Mouse (Mus musculus): Measurements from ENCODE around the gene Zbed4. TPM values are rescaled to one million over a fixed set of nuclear protein-coding genes. Genes with fewer than 3 reads are reported as not detected.
"Not testable (repeated sequence)": the region's sequence is repeated elsewhere in the genome, so short reads cannot be mapped to it uniquely, and the experiment has no call there.

The Zbed4 gene
- polyA plus RNA-seq, 1 experiment from 2014 or later, result 14.2 TPM

DNA sequence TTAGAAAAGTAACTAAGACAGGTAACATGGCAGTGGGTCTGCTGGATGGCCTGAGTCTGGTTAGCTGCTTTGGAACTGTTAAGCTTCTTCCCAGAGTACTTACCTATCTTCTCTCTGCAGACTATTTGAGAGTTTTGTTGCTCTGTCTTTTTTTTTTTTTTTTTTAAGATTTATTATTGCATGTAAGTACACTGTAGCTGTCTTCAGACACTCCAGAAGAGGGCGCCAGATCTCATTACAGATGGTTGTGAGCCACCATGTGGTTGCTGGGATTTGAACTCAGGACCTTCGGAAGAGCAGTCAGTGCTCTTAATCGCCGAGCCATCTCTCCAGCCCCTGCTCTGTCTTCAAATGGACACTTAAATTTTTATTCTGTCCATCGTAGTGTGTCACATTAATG is 23.2 kb downstream of the Zbed4 start:
- H3K4me2 ChIP-seq (ENCODE audit: low read length); H3K9me3 ChIP-seq (replicated peaks; ENCODE audit: control insufficient read depth, low read length, poor library complexity, severe bottlenecking); H3K9ac ChIP-seq (ENCODE audit: low read depth, low read length); ATAC-seq; H3K27me3 ChIP-seq (ENCODE audit: control insufficient read depth, insufficient read depth, low read depth, low read length); H3K4me3 ChIP-seq (ENCODE audit: low read depth, low read length); H3K27ac ChIP-seq (ENCODE audit: low read length); H3K4me1 ChIP-seq (ENCODE audit: control insufficient read depth, insufficient read depth, low read length): not testable (repeated sequence)
- 94% methylated on average over 5 of the region's 5 CpGs for whole genome bisulfite sequencing
- H3K36me3 ChIP-seq (ENCODE audit: control insufficient read depth, insufficient read depth, low read length), result peaks cover 15% of the 10 kb centered on the region

GRCm38 (mm10) chr15:88792140-88792850 is 40.8 kb downstream of the Zbed4 start:
- Histone ChIP-seq H3K9ac (ENCODE audit: low read depth, low read length) (no peak overlapping the region), H3K4me2 (ENCODE audit: low read length) (no peak overlapping the region), H3K4me1 (ENCODE audit: control insufficient read depth, insufficient read depth, low read length) (no peaks in the 10 kb centered on the region), H3K9me3 (replicated peaks; ENCODE audit: control insufficient read depth, low read length, poor library complexity, severe bottlenecking) (no peaks in the 10 kb centered on the region), H3K4me3 (ENCODE audit: low read depth, low read length) (no peak overlapping the region), H3K36me3 (ENCODE audit: control insufficient read depth, insufficient read depth, low read length) (peaks cover 2% of the 10 kb centered on the region; the same call in 1 of the 2 replicates), H3K27ac (ENCODE audit: low read length) (no peak overlapping the region), H3K27me3 (ENCODE audit: control insufficient read depth, insufficient read depth, low read depth, low read length) (no peaks in the 10 kb centered on the region)
- WGBS, result 87% methylated on average over 4 of the region's 4 CpGs
- no peak for ATAC-seq

GRCm38 (mm10) chr15:88794729-88795128 is 43.3 kb downstream of the Zbed4 start:
- ATAC-seq; H3K4me1 ChIP-seq (ENCODE audit: control insufficient read depth, insufficient read depth, low read length); H3K36me3 ChIP-seq (ENCODE audit: control insufficient read depth, insufficient read depth, low read length); H3K9me3 ChIP-seq (replicated peaks; ENCODE audit: control insufficient read depth, low read length, poor library complexity, severe bottlenecking); H3K4me2 ChIP-seq (ENCODE audit: low read length); H3K27ac ChIP-seq (ENCODE audit: low read length); H3K9ac ChIP-seq (ENCODE audit: low read depth, low read length); H3K4me3 ChIP-seq (ENCODE audit: low read depth, low read length); H3K27me3 ChIP-seq (ENCODE audit: control insufficient read depth, insufficient read depth, low read depth, low read length): not testable (repeated sequence)
- WGBS, result 89% methylated on average over 4 of the region's 5 CpGs

GRCm38 (mm10) chr15:88799950-88800371 is 48.5 kb downstream of the Zbed4 start:
- Histone ChIP-seq H3K4me1 (ENCODE audit: control insufficient read depth, insufficient read depth, low read length) (no peaks in the 10 kb centered on the region), H3K4me2 (ENCODE audit: low read length) (no peak overlapping the region), H3K4me3 (ENCODE audit: low read depth, low read length) (no peak overlapping the region), H3K9me3 (replicated peaks; ENCODE audit: control insufficient read depth, low read length, poor library complexity, severe bottlenecking) (no peaks in the 10 kb centered on the region), H3K27ac (ENCODE audit: low read length) (no peak overlapping the region), H3K9ac (ENCODE audit: low read depth, low read length) (no peak overlapping the region), H3K27me3 (ENCODE audit: control insufficient read depth, insufficient read depth, low read depth, low read length) (no peaks in the 10 kb centered on the region), H3K36me3 (ENCODE audit: control insufficient read depth, insufficient read depth, low read length) (peaks cover 2% of the 10 kb centered on the region; the same call in 1 of the 2 replicates)
- 90% methylated on average over 11 of the region's 11 CpGs for WGBS
- no peak for ATAC-seq

DNA sequence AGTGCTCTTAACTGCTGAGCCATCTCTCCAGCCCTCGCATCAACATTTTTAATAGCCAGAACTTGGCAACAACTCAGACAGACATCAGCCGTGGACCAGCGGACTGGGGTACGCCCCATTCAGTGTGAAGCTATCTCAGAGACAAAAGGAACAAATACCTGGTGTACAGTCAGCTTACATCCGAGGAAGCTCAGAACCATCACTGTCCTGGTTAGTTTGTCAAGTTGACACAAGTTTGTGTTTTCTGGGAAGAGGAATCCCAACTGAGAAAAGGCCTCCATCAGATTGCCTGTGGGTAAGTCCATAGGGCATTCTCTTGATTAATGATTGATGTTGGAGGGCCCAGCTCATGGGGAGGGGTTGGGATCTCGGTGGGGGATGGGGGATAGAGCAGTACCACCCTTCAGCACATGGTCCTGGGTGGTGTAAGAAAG is 49.5 kb downstream of the Zbed4 start:
- Histone ChIP-seq H3K36me3 (ENCODE audit: control insufficient read depth, insufficient read depth, low read length) (peaks cover 8% of the 10 kb centered on the region; the same call in 1 of the 2 replicates), H3K27me3 (ENCODE audit: control insufficient read depth, insufficient read depth, low read depth, low read length) (no peaks in the 10 kb centered on the region), H3K27ac (ENCODE audit: low read length) (no peak overlapping the region), H3K9ac (ENCODE audit: low read depth, low read length) (no peak overlapping the region), H3K4me2 (ENCODE audit: low read length) (no peak overlapping the region), H3K4me3 (ENCODE audit: low read depth, low read length) (no peak overlapping the region), H3K9me3 (replicated peaks; ENCODE audit: control insufficient read depth, low read length, poor library complexity, severe bottlenecking) (no peaks in the 10 kb centered on the region), H3K4me1 (ENCODE audit: control insufficient read depth, insufficient read depth, low read length) (no peaks in the 10 kb centered on the region)
- no peak for ATAC-seq
- WGBS, result 83% methylated on average over 6 of the region's 6 CpGs

DNA sequence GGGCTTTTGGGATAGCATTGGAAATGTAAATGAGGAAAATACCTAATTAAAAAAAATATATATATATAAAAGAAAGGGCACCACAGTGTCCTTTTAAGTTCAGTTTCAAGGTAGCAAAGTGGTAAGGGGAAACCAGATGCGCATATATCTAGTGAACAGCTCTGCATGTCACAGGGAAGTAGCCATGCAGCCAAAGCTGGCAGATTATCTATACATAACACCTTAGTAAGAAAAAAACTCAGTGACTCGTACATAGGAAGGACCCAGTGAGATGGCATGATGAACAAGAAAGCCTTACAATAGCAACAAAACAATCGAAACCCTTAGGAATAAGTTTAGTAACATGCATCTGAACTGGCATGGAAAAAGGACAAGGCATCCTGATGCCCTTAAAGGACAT is 50.4 kb downstream of the Zbed4 start:
- H3K4me1 ChIP-seq (ENCODE audit: control insufficient read depth, insufficient read depth, low read length), result no peaks in the 10 kb centered on the region
- H3K9ac ChIP-seq (ENCODE audit: low read depth, low read length), result no peak overlapping the region
- H3K4me3 ChIP-seq (ENCODE audit: low read depth, low read length), result no peak overlapping the region
- H3K27me3 ChIP-seq (ENCODE audit: control insufficient read depth, insufficient read depth, low read depth, low read length), result no peaks in the 10 kb centered on the region
- ATAC-seq, result no peak
- WGBS, result 95% methylated on average over 3 of the region's 3 CpGs
- peaks cover 13% of the 10 kb centered on the region; the same call in 1 of the 2 replicates for H3K36me3 ChIP-seq (ENCODE audit: control insufficient read depth, insufficient read depth, low read length)
- H3K4me2 ChIP-seq (ENCODE audit: low read length), result no peak overlapping the region
- H3K9me3 ChIP-seq (replicated peaks; ENCODE audit: control insufficient read depth, low read length, poor library complexity, severe bottlenecking), result no peaks in the 10 kb centered on the region
- H3K27ac ChIP-seq (ENCODE audit: low read length), result no peak overlapping the region

DNA sequence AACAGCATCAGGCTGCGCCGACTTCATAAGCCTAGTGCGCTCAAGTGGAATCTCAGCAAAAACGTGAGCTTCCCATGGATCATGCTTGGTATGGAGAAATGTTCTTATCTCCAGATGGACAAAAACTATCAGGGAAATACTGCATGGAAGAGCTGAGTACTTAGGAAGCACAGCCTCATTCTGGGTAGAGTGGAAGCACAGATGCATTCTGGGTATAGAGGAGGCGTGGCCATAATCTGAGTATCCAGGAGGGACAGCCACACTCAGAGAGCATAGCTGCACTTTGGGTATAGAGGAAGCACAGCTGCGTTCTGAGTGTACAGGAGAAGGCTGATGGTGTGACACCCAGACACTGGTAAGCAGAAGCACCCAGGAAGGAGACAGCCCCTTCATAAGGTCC is 50.9 kb downstream of the Zbed4 start:
- H3K4me1 ChIP-seq (ENCODE audit: control insufficient read depth, insufficient read depth, low read length), result no peaks in the 10 kb centered on the region
- WGBS, result 90% methylated on average over 6 of the region's 6 CpGs
- H3K4me3 ChIP-seq (ENCODE audit: low read depth, low read length), result no peak overlapping the region
- no peak overlapping the region for H3K9ac ChIP-seq (ENCODE audit: low read depth, low read length)
- peaks cover 13% of the 10 kb centered on the region; the same call in 1 of the 2 replicates for H3K36me3 ChIP-seq (ENCODE audit: control insufficient read depth, insufficient read depth, low read length)
- H3K27me3 ChIP-seq (ENCODE audit: control insufficient read depth, insufficient read depth, low read depth, low read length), result no peaks in the 10 kb centered on the region
- no peak overlapping the region for H3K27ac ChIP-seq (ENCODE audit: low read length)
- ATAC-seq, result no peak
- H3K4me2 ChIP-seq (ENCODE audit: low read length), result no peak overlapping the region
- H3K9me3 ChIP-seq (replicated peaks; ENCODE audit: control insufficient read depth, low read length, poor library complexity, severe bottlenecking), result no peaks in the 10 kb centered on the region

- no peaks in the 10 kb centered on the region for H3K27me3 ChIP-seq (ENCODE audit: control insufficient read depth, insufficient read depth, low read depth, low read length)
- H3K4me3 ChIP-seq (ENCODE audit: low read depth, low read length), result no peak overlapping the region
- no peak overlapping the region for H3K4me2 ChIP-seq (ENCODE audit: low read length)
- H3K9me3 ChIP-seq (replicated peaks; ENCODE audit: control insufficient read depth, low read length, poor library complexity, severe bottlenecking), result no peaks in the 10 kb centered on the region
- H3K36me3 ChIP-seq (ENCODE audit: control insufficient read depth, insufficient read depth, low read length), result peaks cover 14% of the 10 kb centered on the region; the same call in 1 of the 2 replicates
- H3K4me1 ChIP-seq (ENCODE audit: control insufficient read depth, insufficient read depth, low read length), result no peaks in the 10 kb centered on the region
- 89% methylated on average over 8 of the region's 8 CpGs for WGBS
- H3K9ac ChIP-seq (ENCODE audit: low read depth, low read length), result no peak overlapping the region
- H3K27ac ChIP-seq (ENCODE audit: low read length), result no peak overlapping the region
- ATAC-seq, result no peak
Observed at GRCm38 (mm10) chr15:88808121-88808520, 56.7 kb downstream of the Zbed4 start.

GRCm38 (mm10) chr15:88810369-88810768 is 58.9 kb downstream of the Zbed4 start:
- no peak overlapping the region for H3K4me2 ChIP-seq (ENCODE audit: low read length)
- no peak overlapping the region for H3K27ac ChIP-seq (ENCODE audit: low read length)
- no peak for ATAC-seq
- H3K9me3 ChIP-seq (replicated peaks; ENCODE audit: control insufficient read depth, low read length, poor library complexity, severe bottlenecking), result no peaks in the 10 kb centered on the region
- no peak overlapping the region for H3K4me3 ChIP-seq (ENCODE audit: low read depth, low read length)
- WGBS, result 97% methylated on average over 2 of the region's 2 CpGs
- H3K27me3 ChIP-seq (ENCODE audit: control insufficient read depth, insufficient read depth, low read depth, low read length), result no peaks in the 10 kb centered on the region
- H3K9ac ChIP-seq (ENCODE audit: low read depth, low read length), result no peak overlapping the region
- H3K36me3 ChIP-seq (ENCODE audit: control insufficient read depth, insufficient read depth, low read length), result peaks cover 12% of the 10 kb centered on the region; the same call in 1 of the 2 replicates
- no peaks in the 10 kb centered on the region for H3K4me1 ChIP-seq (ENCODE audit: control insufficient read depth, insufficient read depth, low read length)

Data from midbrain, embryonic 16.5 days (tissue).